Mouse (Mus musculus) C2C12 (cell line): ENCODE measurements at regions not wholly inside any gene's neighbourhood (a gene's known extent, or its start where the extent isn't known, plus 50 kb on each side); places are given as distances from the start of the nearest gene placed in this dataset.

ENCODE experiments used
- CEBPB ChIP-seq: IDR thresholded peaks from one replicate; pipeline ENCODE4 v1.6.1; 2011; ENCODE audit warnings: low read depth, mild to moderate bottlenecking, control low read depth, moderate library complexity
- CTCF ChIP-seq: IDR thresholded peaks from one replicate; pipeline ENCODE4 v1.5.1; 2011; ENCODE audit not compliant: control insufficient read depth, insufficient read depth, insufficient read length
- MAX ChIP-seq: IDR thresholded peaks from one replicate; pipeline ENCODE4 v1.6.1; 2011; ENCODE audit warnings: mild to moderate bottlenecking, control low read depth

- TF ChIP-seq CTCF (no peak), MAX (no peak), CEBPB (no peak)
Observed at GRCm38 (mm10) chr16:85640992-85641391, 87.8 kb upstream of the Cyyr1 start.
